Mouse (Mus musculus) right cerebral cortex, adult 2 months (tissue): Measurements from ENCODE around the gene Sds.

Experiments used
- DNase-seq, 2 experiments: peaks; one replicate each; pipeline ENCODE4 v3.0.0; 2021 to 2022; ENCODE audit warnings: low spot score in 2 of 2

Sds gene

GRCm38 (mm10) chr5:120476296-120476695 lies at the start of gene Sds:
Gene Sds, plus strand, starts transcription at chr5:120476526.
- no peak for DNase-seq

- DNase-seq: no peak
Measured at GRCm38 (mm10) chr5:120426572-120426971, 49.8 kb upstream of the Sds start.

GRCm38 (mm10) chr5:120427451-120427938 lies 48.8 kb upstream of the Sds start:
- DNase-seq: no peak

GRCm38 (mm10) chr5:120428189-120428838 lies 48.0 kb upstream of the Sds start:
- no peak for DNase-seq

- no peak for DNase-seq
Measured at GRCm38 (mm10) chr5:120428990-120429389, 47.3 kb upstream of the Sds start.

GRCm38 (mm10) chr5:120429692-120430091 lies 46.6 kb upstream of the Sds start:
- no peak for DNase-seq

GRCm38 (mm10) chr5:120431001-120431583 lies 45.2 kb upstream of the Sds start:
- no peak for DNase-seq

GRCm38 (mm10) chr5:120431649-120432485 lies 44.5 kb upstream of the Sds start, which contains the start of gene Lhx5:
Gene Lhx5, plus strand, starts transcription at chr5:120431699.
- DNase-seq: peak; percentile 47 to 53

- no peak for DNase-seq
Measured at GRCm38 (mm10) chr5:120432486-120433015, 43.8 kb upstream of the Sds start.

- DNase-seq: no peak
Measured at GRCm38 (mm10) chr5:120433135-120433760, 43.1 kb upstream of the Sds start.

- no peak for DNase-seq
Measured at GRCm38 (mm10) chr5:120434231-120434735, 42.0 kb upstream of the Sds start.

- no peak for DNase-seq
Measured at GRCm38 (mm10) chr5:120435006-120435681, 41.2 kb upstream of the Sds start.

- no peak for DNase-seq
Measured at GRCm38 (mm10) chr5:120435731-120436501, 40.4 kb upstream of the Sds start.

GRCm38 (mm10) chr5:120436885-120437495 lies 39.3 kb upstream of the Sds start:
- DNase-seq: no peak

GRCm38 (mm10) chr5:120437539-120437938 lies 38.8 kb upstream of the Sds start:
- no peak for DNase-seq

- DNase-seq: no peak
Measured at GRCm38 (mm10) chr5:120437986-120438385, 38.3 kb upstream of the Sds start.

GRCm38 (mm10) chr5:120438469-120438868 lies 37.9 kb upstream of the Sds start:
- DNase-seq: no peak

- no peak for DNase-seq
Measured at GRCm38 (mm10) chr5:120438991-120439710, 37.2 kb upstream of the Sds start.
